Mouse (Mus musculus) heart, adult 2 months (tissue): ENCODE results near the gene Gm10282. TPM values are rescaled to one million over a fixed set of nuclear protein-coding genes. Genes with fewer than 3 reads are reported as not detected.

Source experiments
- DNase-seq, 2 experiments: peaks; one replicate each; pipeline ENCODE4 v3.0.0; 2021
- H3K27ac ChIP-seq: fragments of 200-600 bp; 2 replicates; pipeline ENCODE4 v1.8.1; 2022
- H3K27me3 ChIP-seq: fragments of 200-500 bp; 2 replicates; pipeline ENCODE4 v1.6.1; 2012; ENCODE audit warnings: mild to moderate bottlenecking, low read length, inconsistent platforms, mixed read lengths; ENCODE audit not compliant: control insufficient read depth, insufficient read depth
- H3K36me3 ChIP-seq: fragments of 200-500 bp; 2 replicates; pipeline ENCODE4 v1.6.1; 2012; ENCODE audit warnings: low read length, inconsistent platforms; ENCODE audit not compliant: control insufficient read depth, insufficient read depth
- H3K4me1 ChIP-seq: fragments of 200-500 bp; 2 replicates; pipeline ENCODE4 v1.6.1; 2011; ENCODE audit warnings: low read length; ENCODE audit not compliant: control insufficient read depth, insufficient read depth
- H3K4me3 ChIP-seq: fragments of 200-600 bp; 2 replicates; pipeline ENCODE4 v1.8.1; 2022
- H3K79me2 ChIP-seq: fragments of 200-500 bp; replicated peaks from 2 replicates; pipeline ENCODE4 v1.6.1; 2012; ENCODE audit warnings: mild to moderate bottlenecking, inconsistent platforms, low read length, moderate library complexity, mixed read lengths; ENCODE audit not compliant: control insufficient read depth, insufficient read depth
- H3K9ac ChIP-seq: fragments of 200-500 bp; 2 replicates; pipeline ENCODE4 v1.6.1; 2012; ENCODE audit warnings: low read depth, mild to moderate bottlenecking, control low read depth, inconsistent platforms, low read length, mixed read lengths
- CTCF ChIP-seq: fragments of 200-600 bp; IDR thresholded peaks from 2 replicates; pipeline ENCODE4 v1.8.1; 2022; ENCODE audit warnings: antibody characterized with exemption, mild to moderate bottlenecking, moderate library complexity
- EP300 ChIP-seq: fragments of 200-500 bp; IDR thresholded peaks from 2 replicates; pipeline ENCODE4 v1.6.1; 2011; ENCODE audit warnings: low read depth, low read length, control low read depth; ENCODE audit not compliant: insufficient read depth
- POLR2A ChIP-seq: fragments of 200-500 bp; IDR thresholded peaks from 2 replicates; pipeline ENCODE4 v1.6.1; 2011; ENCODE audit warnings: mild to moderate bottlenecking, low read depth, low read length, control low read depth; ENCODE audit not compliant: insufficient read depth
- WGBS: fragments of 180-500 bp; shearing (Covaris S2); methylation state at CpG from one replicate; pipeline ENCODE4 v1.1.7; 2018; 5-methylcytosine and 5-hydroxymethylcytosine counted together
- intact Hi-C: fragments of 180-260 bp; cut with DNase I; formaldehyde crosslinking; loops from one replicate; pipeline ENCODE4 v1.15.1; 2025
- polyA plus RNA-seq: library from polyadenylated mRNA; depleted of rRNA; stranded (reverse); fragments of >200 nt; gene quantifications from 2 replicates; pipeline ENCODE4 v1.2.3, GENCODE M21; 2012
- total RNA-seq, 2 experiments: library from RNA; stranded (reverse); gene quantifications; 2 replicates each; pipeline ENCODE4 v1.2.3; 2021

Gene Gm10282
- total and polyA plus RNA-seq, 3 experiments, result 2.9 to 8.5 (median 6.7) TPM

- peak within 1 kb of the TSS; percentile 83 for H3K9ac ChIP-seq
- peak; percentile 99 to 100 for DNase-seq
- TF ChIP-seq CTCF (0 out of 2 replicates have a peak, but pooled peaks have one; percentile 16), POLR2A (peak; percentile 100), EP300 (peak; percentile 78; the same call in 1 of the 2 replicates)
- intact Hi-C loops, result loop anchor here (1.0 to 2.0 kb wide), 3 partner anchors 16 to 50 kb away; no protein-coding TSS in a partner anchor
- H3K4me3 ChIP-seq, result peak within 1 kb of the TSS; percentile 93
- H3K36me3 ChIP-seq, result peaks cover 11% of the 10 kb centered on the region
- WGBS, result 0% methylated on average over 46 of the region's 46 CpGs
- H3K27ac ChIP-seq, result peak within 1 kb of the TSS; percentile 91
- H3K4me1 ChIP-seq, result peaks cover 15% of the 10 kb centered on the region
- no peaks in the 10 kb centered on the region for H3K27me3 ChIP-seq
- peaks cover 5% of the 10 kb centered on the region for H3K79me2 ChIP-seq
These were observed 13.8 kb upstream of the Gm10282 start, which contains the start of gene Klf2 for GRCm38 (mm10) chr8:72318801-72319322. TSS of gene Klf2 (plus strand) at chr8:72319033.

GRCm38 (mm10) chr8:72317741-72318301, 12.8 kb upstream of the Gm10282 start:
- H3K36me3 ChIP-seq, result peaks cover 5% of the 10 kb centered on the region
- 74% methylated on average over 5 of the region's 5 CpGs for WGBS
- H3K4me3 ChIP-seq, result no peak overlapping the region
- no peak overlapping the region for H3K27ac ChIP-seq
- intact Hi-C loops, result loop anchor here (2.0 kb wide), 2 partner anchors 15 to 49 kb away; no protein-coding TSS in a partner anchor
- peaks cover 9% of the 10 kb centered on the region for H3K4me1 ChIP-seq
- DNase-seq, result no peak
- no peaks in the 10 kb centered on the region for H3K27me3 ChIP-seq
- peaks cover 5% of the 10 kb centered on the region for H3K79me2 ChIP-seq
- TF ChIP-seq CTCF (no peak), EP300 (no peak), POLR2A (no peak)
- H3K9ac ChIP-seq, result no peak overlapping the region

GRCm38 (mm10) chr8:72316053-72316695, 11.1 kb upstream of the Gm10282 start:
- H3K36me3 ChIP-seq, result peaks cover 3% of the 10 kb centered on the region
- TF ChIP-seq EP300, result no peak
- TF ChIP-seq POLR2A, result no peak
- TF ChIP-seq CTCF, result no peak
- peaks cover 5% of the 10 kb centered on the region for H3K79me2 ChIP-seq
- no peaks in the 10 kb centered on the region for H3K27me3 ChIP-seq
- WGBS, result 88% methylated on average over 10 of the region's 10 CpGs
- DNase-seq, result no peak
- H3K27ac ChIP-seq, result no peak overlapping the region
- no peak overlapping the region for H3K4me3 ChIP-seq
- H3K4me1 ChIP-seq, result peaks cover 8% of the 10 kb centered on the region
- H3K9ac ChIP-seq, result no peak overlapping the region
- intact Hi-C loops, result no loop called here

GRCm38 (mm10) chr8:72312926-72313518, 8.0 kb upstream of the Gm10282 start:
- Histone ChIP-seq H3K27me3 (no peaks in the 10 kb centered on the region), H3K4me1 (peaks cover 8% of the 10 kb centered on the region), H3K27ac (no peak overlapping the region), H3K4me3 (no peak overlapping the region), H3K36me3 (no peaks in the 10 kb centered on the region), H3K9ac (no peak overlapping the region), H3K79me2 (no peaks in the 10 kb centered on the region)
- TF ChIP-seq POLR2A, result no peak
- no peak for TF ChIP-seq CTCF
- TF ChIP-seq EP300, result no peak
- DNase-seq, result no peak
- WGBS, result 88% methylated on average over 3 of the region's 3 CpGs
- intact Hi-C loops, result no loop called here

GRCm38 (mm10) chr8:72310849-72311506, 5.9 kb upstream of the Gm10282 start:
- Histone ChIP-seq H3K36me3 (no peaks in the 10 kb centered on the region), H3K79me2 (no peaks in the 10 kb centered on the region), H3K4me1 (peaks cover 5% of the 10 kb centered on the region), H3K27me3 (no peaks in the 10 kb centered on the region), H3K27ac (peak overlapping the region; percentile 80), H3K9ac (peak overlapping the region; percentile 21; the same call in 1 of the 2 replicates), H3K4me3 (no peak overlapping the region)
- peak; percentile 83 to 89 for DNase-seq
- 23% methylated on average over 8 of the region's 8 CpGs for WGBS
- peak; percentile 29; the same call in 1 of the 2 replicates for TF ChIP-seq POLR2A
- no peak for TF ChIP-seq CTCF
- TF ChIP-seq EP300, result peak; percentile 93; the same call in 1 of the 2 replicates
- intact Hi-C loops, result no loop called here
